Mouse (Mus musculus): ENCODE results near the gene Crocc.

DNA sequence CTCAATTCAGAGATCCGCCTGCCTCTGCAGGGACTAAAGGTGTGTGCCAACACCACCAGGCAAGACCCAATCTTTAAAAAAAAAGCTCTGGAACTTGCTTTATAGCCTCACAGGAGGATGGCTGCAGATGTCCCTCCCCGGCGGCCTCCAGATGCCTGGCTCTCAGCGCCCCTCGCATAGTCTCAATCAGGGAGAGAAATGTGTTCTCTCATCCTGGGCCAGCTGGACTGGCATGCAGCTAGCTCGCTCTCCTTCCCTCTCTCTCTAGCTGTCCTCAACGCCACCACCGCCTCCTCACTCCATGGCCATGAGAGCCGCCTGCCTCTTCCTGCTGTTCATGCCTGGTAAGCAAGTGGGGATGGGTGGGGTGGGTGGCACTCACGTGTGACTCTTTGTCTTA is 47.8 kb downstream of the Crocc start:
- TF ChIP-seq CTCF (IDR thresholded peaks at IDR 0.05; ENCODE audit: borderline replicate concordance, insufficient read depth, low read depth, low read length) (no peak), POLR2A (IDR thresholded peaks at IDR 0.05; ENCODE audit: borderline replicate concordance, insufficient read depth, low read length) (no peak)

Data from cerebellum, adult 2 months (tissue).